Mouse (Mus musculus) spleen, adult 18-20 months (tissue): ENCODE measurements around the gene Asb18.

Experiments
- DNase-seq, 2 experiments: peaks; one replicate each; pipeline ENCODE4 v3.0.0; 2022; ENCODE audit warnings: mixed read lengths in 2 of 2

Asb18 gene

DNA sequence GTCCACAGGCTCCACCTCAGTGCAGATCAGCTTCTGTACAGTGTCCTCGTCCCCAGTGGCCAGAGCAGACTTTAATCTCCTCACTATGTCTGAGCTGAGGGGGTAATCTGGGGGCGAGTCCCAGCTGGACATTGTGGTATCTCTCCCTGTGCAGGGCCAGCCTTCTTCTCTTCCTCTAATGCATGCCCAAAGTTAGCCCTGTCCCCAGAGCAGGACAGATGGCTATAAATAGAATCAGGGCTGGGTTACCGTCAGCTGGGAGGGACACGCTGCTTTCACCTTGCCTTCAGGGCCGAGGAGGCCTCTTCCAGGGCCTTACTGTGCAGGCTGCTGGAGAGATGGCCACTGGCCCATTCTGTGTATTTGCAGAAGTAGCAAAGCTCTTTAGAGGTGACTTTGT is at the start of gene Asb18:
Gene Asb18, minus strand, starts transcription at position 221 of the 400 bp plus-strand sequence.
- DNase-seq = no peak

DNA sequence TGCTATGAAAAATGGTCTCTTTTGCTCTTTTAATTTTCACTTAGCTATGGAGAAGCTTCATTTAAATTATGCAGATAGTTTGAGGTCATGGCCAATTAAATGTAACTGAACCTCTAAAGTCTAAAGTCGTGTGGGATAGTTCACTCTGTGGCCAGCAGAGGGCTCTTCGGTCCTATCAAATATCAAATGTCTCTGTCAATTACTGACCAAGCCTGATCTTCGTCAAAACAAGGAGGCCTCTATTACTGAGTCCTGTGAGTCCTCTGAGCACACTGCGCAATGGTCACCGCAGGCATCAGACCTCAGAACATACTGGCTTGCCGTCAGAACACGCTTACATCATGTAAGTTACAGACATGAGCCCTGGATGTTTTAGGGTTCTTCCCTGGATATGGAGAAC is 46.1 kb upstream of the Asb18 start:
- DNase-seq = peak in 1 of 2 experiments; percentile 42

DNA sequence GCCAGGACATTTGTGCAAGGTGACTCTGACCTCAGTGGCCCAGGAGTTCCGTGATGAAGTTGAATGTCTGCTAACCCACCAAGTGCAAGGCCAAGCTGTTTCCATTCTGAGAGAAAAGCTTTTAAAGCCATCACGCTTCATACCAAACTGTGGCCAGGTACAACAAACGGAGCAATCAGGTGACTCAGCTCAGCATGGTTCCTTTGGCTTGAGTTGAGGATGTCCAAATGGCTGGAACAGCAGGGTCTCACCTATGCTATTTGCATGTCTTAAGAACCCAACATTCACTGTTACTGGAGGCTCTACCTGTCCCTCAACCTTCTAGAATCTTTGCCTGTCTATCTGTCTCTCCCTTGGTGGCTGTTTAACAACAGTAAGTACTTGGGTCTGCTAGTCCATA is 45.6 kb upstream of the Asb18 start:
- no peak for DNase-seq

DNA sequence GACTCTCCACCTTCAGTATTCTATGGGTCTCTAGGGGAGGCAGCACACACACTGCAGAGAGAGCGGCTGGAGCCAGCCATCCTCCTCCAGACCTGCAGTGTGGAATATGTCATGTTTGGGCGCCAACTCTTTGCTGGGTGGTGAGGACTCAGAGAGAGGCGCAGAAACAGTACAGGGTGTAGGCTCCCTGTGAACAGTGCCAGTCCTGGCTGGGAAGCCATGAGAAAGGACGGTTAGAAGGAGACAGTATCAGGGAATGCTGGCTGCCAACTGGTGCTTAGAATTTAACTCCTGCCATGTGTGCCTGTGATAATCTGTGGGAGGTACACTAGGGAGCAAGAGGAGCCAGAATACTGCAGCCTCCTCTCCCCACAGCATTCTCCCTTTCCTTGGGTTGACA is 40.5 kb upstream of the Asb18 start:
- no peak for DNase-seq

DNA sequence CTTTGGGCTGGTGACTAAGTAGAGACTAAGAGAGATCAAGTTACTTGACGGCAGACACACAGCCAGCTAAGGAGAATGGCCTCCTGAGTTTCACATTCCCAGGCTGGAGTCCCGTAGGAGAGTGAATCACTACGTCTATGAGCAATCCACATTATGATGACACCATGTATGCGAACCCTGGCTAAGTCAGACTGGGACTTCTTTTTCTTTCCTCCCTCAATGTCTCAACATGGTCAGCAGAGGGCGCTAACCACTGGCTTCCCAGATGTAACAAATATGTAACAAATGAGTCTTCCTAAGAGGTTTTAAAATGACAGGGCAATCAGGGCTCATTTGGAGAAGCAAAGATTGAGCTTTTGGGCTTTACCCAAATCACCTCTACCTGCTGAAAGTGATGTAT is 36.9 kb upstream of the Asb18 start:
- DNase-seq = peak in 1 of 2 experiments; percentile 14

DNA sequence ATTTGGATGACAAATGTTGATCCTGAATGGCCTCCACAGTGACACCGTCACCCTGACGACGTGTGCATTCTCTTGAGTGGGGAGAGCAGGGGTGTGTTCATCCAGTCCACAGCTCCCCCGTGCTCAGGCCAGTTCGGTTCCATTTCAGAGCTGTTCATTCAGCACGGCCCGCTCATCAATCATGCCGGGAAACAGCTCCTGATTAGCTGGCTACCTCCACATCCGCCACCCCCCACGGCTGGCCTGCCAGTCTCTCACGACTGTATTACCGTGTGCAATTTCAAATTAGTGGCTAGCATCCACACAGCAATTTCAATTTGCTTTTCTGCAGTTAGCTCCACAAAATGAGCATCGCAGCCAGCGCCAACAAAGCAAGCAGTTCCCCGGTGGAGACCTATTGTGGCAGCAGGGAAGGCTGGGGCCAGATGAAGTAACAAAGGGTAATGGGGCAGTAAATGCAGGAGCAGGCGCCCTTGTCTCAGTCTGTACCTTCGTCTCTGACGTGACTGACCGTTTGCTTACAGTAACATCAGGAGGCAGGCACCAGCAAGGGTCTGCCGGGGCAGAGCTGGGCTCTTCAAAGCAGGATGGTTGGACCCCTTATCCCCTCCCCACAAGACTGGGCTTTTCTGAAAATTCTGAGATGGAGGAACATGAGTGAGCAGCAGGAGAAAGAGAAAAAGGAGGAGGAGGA is 35.7 kb upstream of the Asb18 start:
- DNase-seq = no peak

DNA sequence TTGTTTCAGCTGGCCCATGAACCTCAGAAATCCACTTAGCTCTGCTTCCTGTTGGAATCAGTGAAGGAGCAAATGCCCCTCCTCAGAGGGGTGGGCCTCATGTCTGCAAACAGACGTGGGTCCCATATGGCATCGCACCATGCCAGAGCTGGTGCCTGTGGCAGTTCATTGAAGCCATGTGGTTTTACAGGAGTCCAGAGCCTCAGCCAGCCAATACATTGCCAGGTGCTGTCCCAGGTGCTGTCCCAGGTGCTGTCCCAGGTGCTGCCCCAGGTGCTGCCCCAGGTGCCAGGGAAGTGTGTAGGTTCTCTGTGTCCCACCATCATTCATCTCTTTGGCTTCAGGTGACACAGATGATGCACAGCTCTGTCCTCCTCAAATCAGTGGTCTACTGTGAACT is 13.8 kb upstream of the Asb18 start:
- DNase-seq = no peak

DNA sequence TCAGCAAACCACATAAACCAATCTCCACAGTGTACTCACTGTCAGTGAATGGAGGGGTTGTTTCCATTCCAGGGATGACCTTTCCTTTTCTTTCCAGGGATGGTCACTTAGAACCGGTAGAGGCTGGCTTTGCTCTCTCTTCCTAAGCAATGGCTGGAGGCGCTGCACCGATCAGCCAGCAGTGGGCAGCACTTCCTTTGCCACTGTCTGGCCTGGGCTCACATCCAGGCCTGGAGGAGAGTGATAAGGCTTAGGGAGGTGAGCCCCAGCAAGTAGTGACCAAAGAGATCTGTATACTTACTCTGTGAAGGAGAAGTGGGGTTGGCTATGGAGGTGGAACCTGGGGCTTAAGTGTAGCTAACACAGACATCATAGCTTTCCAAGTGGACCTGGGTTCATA is 12.5 kb upstream of the Asb18 start:
- no peak for DNase-seq

DNA sequence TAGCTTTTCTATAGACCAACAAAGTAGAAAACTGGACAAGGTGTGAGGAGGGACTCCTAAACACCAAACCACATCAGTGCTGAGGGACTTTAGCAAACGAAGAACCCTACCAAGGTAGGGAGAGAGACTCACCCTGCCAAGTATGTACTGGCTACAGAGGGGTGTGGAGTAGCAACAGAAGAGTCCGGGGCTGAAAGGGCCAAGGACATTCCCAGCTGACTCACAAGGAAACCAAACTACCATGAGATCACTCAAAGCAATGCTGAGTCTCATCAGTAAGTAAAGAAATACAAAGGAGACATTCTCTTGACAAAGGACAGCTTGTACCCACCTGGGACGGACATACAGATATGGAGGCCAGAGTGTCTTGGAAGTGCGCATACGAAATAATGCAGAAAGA is 5.9 kb upstream of the Asb18 start:
- DNase-seq = no peak

DNA sequence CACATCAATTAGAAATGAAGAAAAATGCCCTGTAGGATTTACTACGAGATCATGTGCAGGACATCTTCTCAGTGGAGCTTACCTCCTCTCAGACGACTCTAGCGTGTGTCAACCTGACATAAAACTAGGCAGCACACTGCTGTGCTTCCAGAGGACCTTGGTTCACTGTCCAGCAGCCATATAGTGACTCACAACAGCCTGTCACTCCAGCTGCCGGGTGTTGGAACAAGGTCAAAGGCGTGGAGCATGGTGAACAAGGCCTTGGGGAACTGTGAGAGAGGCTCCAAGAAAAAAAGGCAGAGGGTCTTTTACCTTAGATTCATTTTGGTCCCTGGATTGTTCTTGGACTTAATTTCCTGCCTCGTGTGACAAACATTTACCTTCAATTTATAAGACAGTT is 3.6 kb upstream of the Asb18 start:
- no peak for DNase-seq

DNA sequence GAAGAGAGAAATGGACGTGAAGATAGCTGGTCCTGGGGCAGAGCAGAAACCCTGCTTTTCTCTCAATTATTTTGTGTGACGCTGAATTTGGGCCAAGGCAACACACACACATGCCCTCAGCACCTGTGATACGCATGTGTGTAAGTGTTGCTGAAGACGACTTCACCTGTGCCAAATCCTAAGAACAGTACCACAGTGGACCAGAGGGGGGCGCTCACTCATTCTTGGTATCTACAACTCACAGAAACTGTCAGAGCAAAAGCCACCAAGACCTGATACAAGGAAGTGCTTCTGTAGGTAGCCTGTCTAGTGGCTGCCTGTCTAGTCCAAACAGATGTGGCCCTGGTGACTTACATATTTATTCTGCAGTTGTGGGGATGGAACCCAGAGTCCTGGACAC is 1.2 kb downstream of the Asb18 start:
- DNase-seq = no peak

DNA sequence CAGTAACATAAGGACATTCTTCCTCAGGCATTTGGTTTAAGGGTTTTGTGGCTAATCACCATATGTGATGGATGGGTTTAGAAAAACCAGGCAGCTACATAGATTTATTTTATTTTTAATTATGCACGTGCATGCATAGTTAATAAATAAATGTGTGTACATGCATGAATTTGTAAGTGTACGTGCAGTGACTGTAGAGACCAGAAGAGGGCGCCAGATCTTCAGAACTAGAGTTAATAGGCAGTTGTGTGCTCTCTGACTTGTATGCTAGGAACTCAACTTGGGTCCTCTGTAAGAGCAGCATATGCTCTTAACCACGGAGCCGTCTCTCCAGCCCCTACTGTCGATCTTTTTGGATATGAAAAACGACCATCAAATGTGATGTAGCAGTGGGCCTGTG is 1.6 kb downstream of the Asb18 start:
- no peak for DNase-seq

DNA sequence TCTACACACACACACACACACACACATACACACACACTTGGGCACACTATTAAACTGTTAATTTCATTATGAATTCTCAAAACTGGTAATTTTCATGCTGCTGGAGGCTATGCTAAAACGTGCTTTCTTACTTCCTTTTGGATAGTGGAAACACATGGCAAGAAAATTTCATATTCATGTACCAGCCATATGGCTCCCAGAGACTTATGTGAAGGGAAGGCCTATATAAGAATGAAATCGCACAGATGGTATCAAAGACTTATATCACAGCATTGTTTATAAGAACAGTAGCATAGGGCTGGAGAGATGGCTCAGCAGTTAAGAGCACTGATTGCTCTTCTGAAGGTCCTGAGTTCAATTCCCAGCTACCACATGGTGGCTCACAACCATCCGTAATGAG is 2.3 kb downstream of the Asb18 start:
- no peak for DNase-seq

DNA sequence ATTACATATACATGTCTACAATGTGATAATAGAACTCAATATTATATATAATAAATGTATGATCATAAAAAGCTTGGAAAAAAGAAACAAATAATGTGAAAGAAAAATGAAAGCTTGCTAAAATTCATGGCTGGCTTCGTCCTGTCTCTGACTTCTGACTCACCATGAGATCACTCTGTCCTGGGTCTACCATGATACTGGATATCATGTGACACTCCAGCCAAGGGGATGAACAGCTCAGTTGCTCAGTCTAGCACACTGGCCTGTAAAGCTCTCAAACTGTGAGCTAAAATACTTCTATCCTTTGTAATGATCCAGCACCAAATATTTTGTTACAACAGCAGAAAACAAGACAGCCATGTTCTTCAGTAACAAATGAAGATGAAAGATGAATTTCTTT is 4.4 kb downstream of the Asb18 start:
- DNase-seq = no peak

DNA sequence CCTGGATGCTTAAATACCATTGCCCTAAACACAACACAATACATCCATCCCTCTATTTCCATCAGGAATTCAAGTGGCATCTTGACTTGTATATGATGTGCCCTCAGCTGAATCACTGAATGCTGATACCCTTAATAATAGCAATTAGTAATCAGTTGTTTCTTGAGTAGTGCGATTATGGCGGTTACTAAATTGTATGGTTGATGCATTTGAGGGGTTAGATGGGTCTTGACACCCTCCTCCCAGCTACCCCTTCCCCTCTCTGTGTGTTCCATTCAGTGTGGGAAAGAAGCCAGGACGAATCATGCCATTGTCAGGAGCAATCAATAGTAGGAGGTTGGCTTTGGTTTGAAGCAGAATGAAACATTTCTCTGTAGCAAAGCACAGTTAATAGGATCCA is 5.3 kb downstream of the Asb18 start:
- no peak for DNase-seq

DNA sequence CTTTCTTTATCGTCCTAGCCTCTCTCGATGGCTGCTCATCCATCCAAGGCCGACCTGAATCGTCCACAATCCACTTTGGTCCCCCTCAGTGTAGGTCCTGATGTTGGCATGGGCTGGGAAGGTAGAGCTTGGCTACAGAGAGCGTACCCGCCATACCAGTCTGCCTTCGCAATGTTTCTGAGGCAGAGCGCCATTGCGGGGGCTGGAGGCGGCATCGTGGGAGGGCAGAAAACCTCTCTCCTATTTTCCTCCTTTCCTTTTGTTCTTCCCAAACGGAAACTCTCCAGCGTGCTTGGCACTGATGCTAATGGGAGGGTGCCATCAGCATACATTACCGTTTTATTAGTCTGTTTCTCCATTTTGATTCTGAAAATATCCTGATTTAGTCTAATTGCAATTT is 7.8 kb downstream of the Asb18 start:
- no peak for DNase-seq

DNA sequence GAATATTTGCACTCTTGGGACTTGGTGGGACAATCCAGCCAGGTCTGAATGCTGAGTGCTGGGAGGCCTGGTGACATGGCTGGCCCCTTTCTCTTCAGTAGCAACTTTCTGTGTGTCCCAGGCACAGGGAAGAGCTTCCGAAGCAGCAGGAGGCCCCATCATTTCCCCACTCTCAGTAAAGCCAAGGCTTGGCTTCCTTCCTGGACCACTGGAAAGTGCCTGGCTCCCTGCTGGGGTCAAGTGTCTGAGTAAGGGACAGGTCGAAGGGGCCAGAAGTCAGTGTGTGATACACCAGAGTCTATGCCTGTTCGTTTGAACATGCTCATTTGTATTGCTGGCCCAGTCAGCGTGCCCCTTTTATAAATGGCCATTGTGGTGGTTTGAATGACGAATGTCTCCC is 13.5 kb downstream of the Asb18 start:
- no peak for DNase-seq

DNA sequence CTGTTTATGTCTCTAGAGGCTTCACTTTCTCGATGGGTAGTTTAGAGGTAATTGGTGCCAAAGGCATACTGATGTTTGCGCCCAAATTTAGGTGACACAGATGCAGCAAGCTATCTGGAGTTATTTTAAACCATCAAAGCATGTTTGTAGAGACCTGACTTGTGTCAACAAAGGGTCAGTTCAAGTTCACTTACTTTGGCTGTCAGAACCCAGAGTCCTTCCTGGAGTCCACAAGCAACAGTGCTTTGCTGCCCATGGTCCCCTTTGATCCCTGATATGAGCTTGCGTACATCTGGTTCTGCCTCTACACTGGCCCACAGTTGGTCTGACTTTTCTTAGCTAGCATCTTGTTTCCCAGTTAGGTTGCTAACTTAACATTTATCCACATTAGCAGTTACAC is 14.6 kb downstream of the Asb18 start:
- DNase-seq = no peak

DNA sequence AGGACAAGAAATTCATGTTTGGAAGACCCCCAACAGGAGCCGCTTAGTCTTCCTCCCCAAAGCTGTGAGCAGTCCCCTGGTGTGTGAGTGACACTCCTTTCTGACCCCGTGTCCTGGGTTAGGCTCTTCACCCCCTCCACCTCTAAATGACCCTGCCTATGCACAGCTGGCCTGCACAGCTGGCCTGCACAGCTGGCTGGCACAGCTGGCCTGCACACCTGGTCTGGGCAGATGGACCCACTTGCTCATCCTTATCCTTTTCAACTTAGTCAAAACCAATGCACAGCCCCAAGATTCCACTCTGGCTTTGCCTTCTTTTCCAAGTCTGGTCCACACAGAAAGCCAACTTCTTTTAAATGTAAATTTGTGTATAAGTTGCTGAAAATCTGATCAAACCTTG is 15.8 kb downstream of the Asb18 start:
- no peak for DNase-seq

DNA sequence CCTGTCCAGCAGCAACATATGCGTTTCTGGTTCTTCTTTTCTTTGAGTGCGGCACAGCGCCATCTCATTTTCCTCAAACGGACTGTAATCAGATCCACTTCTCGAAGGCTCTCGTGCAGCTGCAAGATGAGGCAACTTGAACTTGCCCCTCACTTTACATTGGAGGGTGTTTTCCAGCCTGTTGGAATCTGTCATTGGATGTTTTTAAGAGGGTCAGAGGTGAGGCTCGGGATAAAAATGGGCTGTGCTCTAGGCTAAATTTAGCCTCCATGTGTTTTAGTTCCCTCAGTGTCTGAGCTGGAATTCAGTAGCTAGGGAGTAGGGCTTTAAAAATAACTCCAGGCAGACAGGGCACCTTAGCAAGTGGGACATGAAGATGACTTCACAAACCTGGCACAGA is 16.4 kb downstream of the Asb18 start:
- no peak for DNase-seq

DNA sequence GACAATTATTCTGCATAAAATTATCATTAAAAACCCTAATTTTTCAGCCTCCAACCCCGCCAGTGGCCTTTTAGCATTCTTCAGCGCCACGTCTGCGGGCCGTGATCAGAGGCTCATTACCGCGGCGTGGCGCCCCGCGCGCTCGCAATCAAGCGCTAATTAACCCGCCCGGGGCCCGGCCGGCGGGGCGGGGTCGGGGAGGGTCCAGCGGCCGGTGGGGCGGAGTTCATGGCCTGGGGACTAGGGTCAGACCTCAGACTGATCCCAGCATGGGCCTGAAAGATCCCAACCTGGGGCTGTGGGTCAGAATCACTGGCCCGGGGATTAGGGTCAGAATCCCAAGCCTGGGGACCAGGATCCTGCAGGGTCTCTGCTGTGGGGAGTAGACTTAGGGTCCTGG is 22.2 kb downstream of the Asb18 start:
- no peak for DNase-seq

DNA sequence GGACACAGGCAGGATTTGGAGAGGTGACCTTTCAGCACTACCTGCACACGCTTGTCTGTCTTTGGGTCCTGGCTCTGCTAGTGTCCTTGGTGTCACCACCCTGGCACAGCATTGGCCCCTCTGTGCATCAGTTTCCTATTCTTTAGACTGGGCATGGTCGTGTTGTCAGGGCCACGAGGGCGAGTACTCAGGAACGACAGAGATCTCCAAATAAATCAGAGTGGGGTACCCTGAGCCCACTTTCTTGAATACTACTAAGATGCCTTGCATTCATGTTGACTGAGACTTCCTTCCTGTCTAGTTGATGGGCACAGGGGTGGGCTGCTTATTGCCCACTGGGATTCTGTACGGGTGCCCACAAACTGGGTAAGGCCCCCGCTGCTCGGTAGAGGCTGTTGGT is 37.2 kb downstream of the Asb18 start:
- no peak for DNase-seq

DNA sequence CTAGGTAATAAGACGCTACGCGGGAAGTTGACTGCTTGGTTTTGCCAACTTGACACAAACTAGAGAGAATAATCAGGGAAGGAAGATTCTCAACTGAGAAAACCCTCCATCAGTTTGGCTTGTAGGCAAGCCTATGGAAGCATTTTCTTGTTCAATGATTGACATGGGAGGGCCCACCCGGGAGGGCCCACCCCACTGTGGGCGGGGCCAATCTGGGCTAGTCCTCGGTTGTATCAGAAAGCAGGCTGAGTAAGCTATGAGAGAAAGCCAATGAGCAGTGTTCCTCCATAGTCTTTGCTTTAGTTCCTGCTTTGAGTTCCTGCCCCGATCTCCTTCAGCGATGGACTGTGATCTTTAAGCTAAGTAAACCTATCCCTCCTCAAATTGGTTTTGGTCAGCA is 38.1 kb downstream of the Asb18 start:
- no peak for DNase-seq

DNA sequence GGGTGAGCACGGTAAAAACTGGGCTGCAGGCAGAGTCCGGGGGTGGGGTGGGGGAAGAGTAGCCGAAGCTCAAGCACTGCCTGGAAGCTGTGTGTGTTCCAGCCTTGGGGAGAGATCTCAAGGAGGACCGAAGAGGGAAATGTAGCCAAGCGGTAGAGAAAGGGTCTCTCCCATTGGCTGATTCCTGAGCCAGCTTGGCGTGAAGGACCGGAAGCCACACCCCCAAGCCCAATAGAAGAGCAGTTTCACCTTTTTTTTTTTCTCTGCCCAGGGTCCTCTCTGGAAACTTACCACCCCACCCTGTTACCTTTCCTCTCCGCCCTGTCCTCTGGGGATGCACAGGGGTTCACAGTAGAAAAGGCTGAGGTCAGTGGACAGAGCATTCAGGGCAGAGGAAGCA is 39.9 kb downstream of the Asb18 start:
- DNase-seq = no peak

DNA sequence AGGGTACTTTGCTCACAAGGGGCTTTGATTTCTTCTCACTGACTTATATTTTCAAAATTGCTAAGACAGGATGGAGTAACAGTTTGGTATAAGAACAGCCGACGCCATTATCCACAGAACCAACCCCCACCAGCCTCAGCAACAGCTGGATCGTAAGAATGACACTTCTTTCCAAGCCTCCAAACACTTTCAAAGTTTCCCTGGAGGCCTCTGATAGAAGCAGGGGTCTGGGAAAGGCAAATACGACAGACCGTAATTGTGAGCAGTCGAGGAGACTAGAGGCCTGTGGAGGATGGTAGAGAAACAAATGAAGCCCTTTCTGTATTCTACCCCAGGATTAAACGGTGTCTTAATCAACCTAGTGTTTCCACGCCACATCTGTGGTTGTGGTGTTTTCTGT is 42.6 kb downstream of the Asb18 start:
- no peak for DNase-seq

DNA sequence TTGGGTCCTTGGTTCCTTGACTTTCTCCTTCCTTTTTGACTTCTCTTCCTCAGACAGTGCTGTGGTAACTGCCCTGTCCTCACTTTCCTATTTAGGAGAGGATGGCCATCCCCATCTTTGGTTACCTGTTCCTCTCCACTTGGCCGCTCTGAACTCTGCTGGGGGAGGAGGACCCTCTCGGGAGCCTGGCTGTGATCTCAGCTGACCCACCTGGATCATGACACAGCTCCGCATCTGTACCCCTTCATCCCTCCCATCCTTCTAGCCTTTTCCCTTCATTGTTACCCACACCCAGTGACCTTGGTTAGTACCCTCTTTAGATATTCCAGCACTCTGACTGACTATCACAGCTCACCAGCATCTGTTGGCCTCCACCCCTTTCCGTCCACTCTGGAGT is 44.8 kb downstream of the Asb18 start:
- DNase-seq = no peak
